Mouse (Mus musculus): ENCODE data around the gene Gm4301. TPM values are rescaled to one million over a fixed set of nuclear protein-coding genes. Genes with fewer than 3 reads are reported as not detected.
"Not testable (repeated sequence)": the region's sequence is repeated elsewhere in the genome, so short reads cannot be mapped to it uniquely, and the experiment has no call there.

Gm4301 gene
- total RNA-seq (2014; rRNA removed) (not detected in 2 replicates), polyA plus RNA-seq (2012; rRNA removed) (not detected in 2 replicates)

- H3K79me2 ChIP-seq (ENCODE audit: control insufficient read depth, insufficient read depth, low read length); H3K9ac ChIP-seq (ENCODE audit: low read depth, low read length); H3K4me1 ChIP-seq (ENCODE audit: control insufficient read depth, insufficient read depth, low read length); H3K27me3 ChIP-seq (ENCODE audit: control insufficient read depth, insufficient read depth, low read length); H3K4me3 ChIP-seq (ENCODE audit: insufficient read depth, low read depth, low read length); H3K27ac ChIP-seq (replicated peaks; ENCODE audit: insufficient read depth, low read depth, low read length); H3K36me3 ChIP-seq (ENCODE audit: control insufficient read depth, insufficient read depth, low read length); DNase-seq (ENCODE audit: extremely low read depth, low read depth, low spot score): not testable (repeated sequence)
- no CpG with 5 or more reads among the region's 2 CpGs for WGBS
Measured at GRCm38 (mm10) chr10:100335376-100335775, at the start of gene Gm4301. TSS of gene Gm4301 (plus strand) at chr10:100335676.

- Histone ChIP-seq H3K27me3 (ENCODE audit: control insufficient read depth, insufficient read depth, low read length) (no peaks in the 10 kb centered on the region), H3K4me3 (ENCODE audit: insufficient read depth, low read depth, low read length) (no peak overlapping the region), H3K9ac (ENCODE audit: low read depth, low read length) (no peak overlapping the region), H3K4me1 (ENCODE audit: control insufficient read depth, insufficient read depth, low read length) (no peaks in the 10 kb centered on the region), H3K79me2 (ENCODE audit: control insufficient read depth, insufficient read depth, low read length) (no peaks in the 10 kb centered on the region), H3K27ac (replicated peaks; ENCODE audit: insufficient read depth, low read depth, low read length) (no peak overlapping the region), H3K36me3 (ENCODE audit: control insufficient read depth, insufficient read depth, low read length) (no peaks in the 10 kb centered on the region)
- no peak for DNase-seq (ENCODE audit: extremely low read depth, low read depth, low spot score)
- WGBS = 83% methylated on average over 2 of the region's 2 CpGs
- TF ChIP-seq CTCF (IDR thresholded peaks at IDR 0.05; ENCODE audit: low read depth, low read length) = no peak
- no peak for TF ChIP-seq POLR2A (IDR thresholded peaks at IDR 0.05; ENCODE audit: extremely low read depth, insufficient read depth, low read length)
Measured at GRCm38 (mm10) chr10:100296105-100296504, 39.4 kb upstream of the Gm4301 start.

GRCm38 (mm10) chr10:100300106-100300505 lies 35.4 kb upstream of the Gm4301 start:
- H3K4me1 ChIP-seq (ENCODE audit: control insufficient read depth, insufficient read depth, low read length); DNase-seq (ENCODE audit: extremely low read depth, low read depth, low spot score); H3K79me2 ChIP-seq (ENCODE audit: control insufficient read depth, insufficient read depth, low read length); H3K9ac ChIP-seq (ENCODE audit: low read depth, low read length); H3K4me3 ChIP-seq (ENCODE audit: insufficient read depth, low read depth, low read length); H3K36me3 ChIP-seq (ENCODE audit: control insufficient read depth, insufficient read depth, low read length); H3K27ac ChIP-seq (replicated peaks; ENCODE audit: insufficient read depth, low read depth, low read length); H3K27me3 ChIP-seq (ENCODE audit: control insufficient read depth, insufficient read depth, low read length): not testable (repeated sequence)

- H3K79me2 ChIP-seq (ENCODE audit: control insufficient read depth, insufficient read depth, low read length); H3K4me1 ChIP-seq (ENCODE audit: control insufficient read depth, insufficient read depth, low read length); H3K4me3 ChIP-seq (ENCODE audit: insufficient read depth, low read depth, low read length); H3K27me3 ChIP-seq (ENCODE audit: control insufficient read depth, insufficient read depth, low read length); DNase-seq (ENCODE audit: extremely low read depth, low read depth, low spot score); H3K9ac ChIP-seq (ENCODE audit: low read depth, low read length); H3K27ac ChIP-seq (replicated peaks; ENCODE audit: insufficient read depth, low read depth, low read length); H3K36me3 ChIP-seq (ENCODE audit: control insufficient read depth, insufficient read depth, low read length): not testable (repeated sequence)
- WGBS = no CpG with 5 or more reads among the region's 3 CpGs
Measured at GRCm38 (mm10) chr10:100340536-100340935, 5.1 kb downstream of the Gm4301 start, which contains the start of gene Gm4302. TSS of gene Gm4302 (plus strand) at chr10:100340836.

- H3K9ac ChIP-seq (ENCODE audit: low read depth, low read length); H3K4me3 ChIP-seq (ENCODE audit: insufficient read depth, low read depth, low read length); H3K36me3 ChIP-seq (ENCODE audit: control insufficient read depth, insufficient read depth, low read length); H3K79me2 ChIP-seq (ENCODE audit: control insufficient read depth, insufficient read depth, low read length); DNase-seq (ENCODE audit: extremely low read depth, low read depth, low spot score); H3K4me1 ChIP-seq (ENCODE audit: control insufficient read depth, insufficient read depth, low read length); H3K27ac ChIP-seq (replicated peaks; ENCODE audit: insufficient read depth, low read depth, low read length); H3K27me3 ChIP-seq (ENCODE audit: control insufficient read depth, insufficient read depth, low read length): not testable (repeated sequence)
- no CpG with 5 or more reads among the region's 3 CpGs for WGBS
Measured at GRCm38 (mm10) chr10:100345672-100346071, 10.2 kb downstream of the Gm4301 start, which contains the start of gene Gm4303. TSS of gene Gm4303 (plus strand) at chr10:100345972.

GRCm38 (mm10) chr10:100350793-100351192 lies 15.3 kb downstream of the Gm4301 start, which contains the start of gene Gm4305:
TSS of gene Gm4305 (plus strand) at chr10:100351093.
- not testable (repeated sequence) for DNase-seq (ENCODE audit: extremely low read depth, low read depth, low spot score)

GRCm38 (mm10) chr10:100356841-100357240 lies 21.4 kb downstream of the Gm4301 start:
- not testable (repeated sequence) for DNase-seq (ENCODE audit: extremely low read depth, low read depth, low spot score); H3K79me2 ChIP-seq (ENCODE audit: control insufficient read depth, insufficient read depth, low read length)
- 53% methylated on average over 2 of the region's 2 CpGs for whole genome bisulfite sequencing

More at GRCm38 (mm10) chr10:100350793-100351192, 15.3 kb downstream of the Gm4301 start, which contains the start of gene Gm4305:
- H3K27ac ChIP-seq (replicated peaks; ENCODE audit: insufficient read depth, low read depth, low read length); H3K27me3 ChIP-seq (ENCODE audit: control insufficient read depth, insufficient read depth, low read length); H3K9ac ChIP-seq (ENCODE audit: low read depth, low read length); H3K79me2 ChIP-seq (ENCODE audit: control insufficient read depth, insufficient read depth, low read length); H3K36me3 ChIP-seq (ENCODE audit: control insufficient read depth, insufficient read depth, low read length); H3K4me3 ChIP-seq (ENCODE audit: insufficient read depth, low read depth, low read length); H3K4me1 ChIP-seq (ENCODE audit: control insufficient read depth, insufficient read depth, low read length): not testable (repeated sequence)
- WGBS = no CpG with 5 or more reads among the region's 3 CpGs

GRCm38 (mm10) chr10:100361038-100361437 lies 25.6 kb downstream of the Gm4301 start, which contains the start of gene Gm4307:
TSS of gene Gm4307 (plus strand) at chr10:100361338.
- H3K79me2 ChIP-seq (ENCODE audit: control insufficient read depth, insufficient read depth, low read length); H3K36me3 ChIP-seq (ENCODE audit: control insufficient read depth, insufficient read depth, low read length); H3K4me3 ChIP-seq (ENCODE audit: insufficient read depth, low read depth, low read length); H3K4me1 ChIP-seq (ENCODE audit: control insufficient read depth, insufficient read depth, low read length); H3K27ac ChIP-seq (replicated peaks; ENCODE audit: insufficient read depth, low read depth, low read length); DNase-seq (ENCODE audit: extremely low read depth, low read depth, low spot score); H3K9ac ChIP-seq (ENCODE audit: low read depth, low read length); H3K27me3 ChIP-seq (ENCODE audit: control insufficient read depth, insufficient read depth, low read length): not testable (repeated sequence)
- WGBS = no CpG with 5 or more reads among the region's 3 CpGs

More at GRCm38 (mm10) chr10:100356841-100357240, 21.4 kb downstream of the Gm4301 start:
- not testable (repeated sequence) for H3K9ac ChIP-seq (ENCODE audit: low read depth, low read length); H3K27ac ChIP-seq (replicated peaks; ENCODE audit: insufficient read depth, low read depth, low read length); H3K36me3 ChIP-seq (ENCODE audit: control insufficient read depth, insufficient read depth, low read length); H3K4me1 ChIP-seq (ENCODE audit: control insufficient read depth, insufficient read depth, low read length); H3K4me3 ChIP-seq (ENCODE audit: insufficient read depth, low read depth, low read length); H3K27me3 ChIP-seq (ENCODE audit: control insufficient read depth, insufficient read depth, low read length)

- H3K4me1 ChIP-seq (ENCODE audit: control insufficient read depth, insufficient read depth, low read length); H3K4me3 ChIP-seq (ENCODE audit: insufficient read depth, low read depth, low read length): not testable (repeated sequence)
- whole genome bisulfite sequencing = no CpG with 5 or more reads among the region's 2 CpGs
Measured at GRCm38 (mm10) chr10:100382460-100382859, 47.0 kb downstream of the Gm4301 start, which contains the start of gene Gm4312. TSS of gene Gm4312 (minus strand) at chr10:100382560.

More at GRCm38 (mm10) chr10:100382460-100382859, 47.0 kb downstream of the Gm4301 start, which contains the start of gene Gm4312:
- H3K27ac ChIP-seq (replicated peaks; ENCODE audit: insufficient read depth, low read depth, low read length); DNase-seq (ENCODE audit: extremely low read depth, low read depth, low spot score); H3K9ac ChIP-seq (ENCODE audit: low read depth, low read length); H3K27me3 ChIP-seq (ENCODE audit: control insufficient read depth, insufficient read depth, low read length); H3K36me3 ChIP-seq (ENCODE audit: control insufficient read depth, insufficient read depth, low read length); H3K79me2 ChIP-seq (ENCODE audit: control insufficient read depth, insufficient read depth, low read length): not testable (repeated sequence)
